ENCODE assay signal across 31 mouse cellular contexts in genomic region chr14:55475654-55476053, GRCm38 (mm10). TPM values are rescaled to one million over a fixed set of nuclear protein-coding genes. Genes with fewer than 3 reads are reported as not detected.
DNase-seq lines count a peak whose midpoint lies in the region; ATAC-seq and TF ChIP-seq lines count a peak whose summit lies in the region.
"Had no signal": no experiment of that assay in that cellular context is flagged by ENCODE, and none has a peak within 500 bp of the region (broad histone marks: within the 10 kb centered on the region; RNA-seq: fewer than 3 reads in every experiment).

No protein-coding gene starts in this region.

- peaks cover 0 to 12% of the 10 kb centered on the region in 2 experiments; a peak in 2 of 4 replicates for H3K36me3 ChIP-seq in MEL (ENCODE audit: control insufficient read depth in 1 of 2, insufficient read depth in 2 of 2, low read length in 2 of 2)
- H3K36me3 ChIP-seq in liver, embryonic 11.5 days (ENCODE audit: control insufficient read depth, insufficient read depth, low read length): no peaks in the 10 kb centered on the region
- H3K36me3 ChIP-seq in liver, embryonic 14.5 days (replicated peaks; ENCODE audit: control insufficient read depth, insufficient read depth, low read depth): no peaks in the 10 kb centered on the region
- no peaks in the 10 kb centered on the region for H3K36me3 ChIP-seq in forebrain, embryonic 11.5 days (ENCODE audit: control insufficient read depth, insufficient read depth, low read length)
- no peaks in the 10 kb centered on the region for H3K36me3 ChIP-seq in forebrain, embryonic 13.5 days (ENCODE audit: poor library complexity, severe bottlenecking)
- H3K36me3 ChIP-seq: embryonic facial prominence, embryonic 12.5 days; embryonic facial prominence, embryonic 15.5 days; forebrain, embryonic 12.5 days; hindbrain, embryonic 12.5 days; hindbrain, embryonic 15.5 days had no signal

- WGBS in liver, embryonic 11.5 days: 35% methylated on average over 2 of the region's 2 CpGs
- 25% methylated on average over 2 of the region's 2 CpGs for WGBS in liver, embryonic 14.5 days (ENCODE audit: insufficient replicate concordance)
- 74% methylated on average over 2 of the region's 2 CpGs for WGBS in forebrain, embryonic 11.5 days
- WGBS in forebrain, embryonic 13.5 days: 56% methylated on average over 2 of the region's 2 CpGs

- DNase-seq in MEL (ENCODE audit: low read depth, low spot score): peak; percentile 46
- no peak for DNase-seq in liver, embryonic 11.5 days (ENCODE audit: low spot score)
- DNase-seq in liver, embryonic 14.5 days (ENCODE audit: low read depth in 3 of 3, low spot score in 3 of 3): no peak
- DNase-seq in forebrain, embryonic 11.5 days (ENCODE audit: low spot score): no peak
- DNase-seq in left cerebral cortex, adult 2 months (ENCODE audit: extremely low spot score in 1 of 2, low spot score in 2 of 2): no peak
- DNase-seq: adrenal gland, adult 2 months; adrenal gland, postnatal 14 days; cerebellum, adult 11 months; cerebellum, adult 2 months; cerebellum, adult 9-11 months; cerebellum, postnatal 25 days; gastrocnemius, postnatal 10 days; gastrocnemius, postnatal 36 days; heart, adult 2 months had no signal

- ATAC-seq in liver, embryonic 11.5 days (replicated peaks; ENCODE audit: low FRiP score): peak; percentile 52; the same call in 1 of the 2 replicates
- 0 out of 2 replicates have a peak, but pooled peaks have one; percentile 12 for ATAC-seq in liver, embryonic 14.5 days (ENCODE audit: insufficient read depth)
- ATAC-seq in forebrain, embryonic 11.5 days (replicated peaks; ENCODE audit: low FRiP score): no peak
- no peak for ATAC-seq in forebrain, embryonic 13.5 days
- ATAC-seq: forebrain, embryonic 16.5 days had no signal

- H3K4me2 ChIP-seq in liver, embryonic 11.5 days: 0 out of 2 replicates have a peak overlapping the region, but pooled peaks have one; percentile 12
- peak overlapping the region; percentile 22; the same call in 1 of the 2 replicates for H3K4me2 ChIP-seq in liver, embryonic 14.5 days (ENCODE audit: low read depth)
- H3K4me2 ChIP-seq in forebrain, embryonic 11.5 days (ENCODE audit: low read depth, low read length, severe bottlenecking): no peak overlapping the region
- H3K4me2 ChIP-seq in forebrain, embryonic 13.5 days: no peak overlapping the region
- H3K4me2 ChIP-seq: embryonic facial prominence, embryonic 12.5 days; embryonic facial prominence, embryonic 15.5 days; forebrain, embryonic 12.5 days; heart, embryonic 11.5 days; hindbrain, embryonic 12.5 days; hindbrain, embryonic 15.5 days had no signal

- intact Hi-C loops in left cerebral cortex, adult 2 months (cut with DNase I): no loop called here

- TF ChIP-seq RAD21 in MEL (IDR thresholded peaks at IDR 0.05; ENCODE audit: low read depth, low read length): no peak

- H3K27me3 ChIP-seq in MEL (ENCODE audit: control insufficient read depth in 1 of 2, insufficient read depth in 2 of 2, low read length in 2 of 2): peaks cover 8 to 14% of the 10 kb centered on the region in 2 experiments
- no peaks in the 10 kb centered on the region for H3K27me3 ChIP-seq in liver, embryonic 11.5 days (replicated peaks; ENCODE audit: control insufficient read depth, insufficient read depth, low read length)
- H3K27me3 ChIP-seq in liver, embryonic 14.5 days (ENCODE audit: control insufficient read depth, insufficient read depth, low read length): no peaks in the 10 kb centered on the region
- H3K27me3 ChIP-seq in forebrain, embryonic 11.5 days (ENCODE audit: control insufficient read depth, insufficient read depth, low read length): no peaks in the 10 kb centered on the region
- H3K27me3 ChIP-seq in forebrain, embryonic 13.5 days: no peaks in the 10 kb centered on the region
- H3K27me3 ChIP-seq: embryonic facial prominence, embryonic 12.5 days; embryonic facial prominence, embryonic 15.5 days; forebrain, embryonic 12.5 days; hindbrain, embryonic 12.5 days; hindbrain, embryonic 15.5 days had no signal

- peaks cover 0 to 18% of the 10 kb centered on the region in 2 experiments; a peak in 3 of 4 replicates for H3K4me1 ChIP-seq in MEL (ENCODE audit: control insufficient read depth in 1 of 2, insufficient read depth in 2 of 2, low read length in 2 of 2)
- peaks cover 24% of the 10 kb centered on the region for H3K4me1 ChIP-seq in liver, embryonic 11.5 days (replicated peaks; ENCODE audit: control insufficient read depth, insufficient read depth, low read length)
- peaks cover 31 to 44% of the 10 kb centered on the region in 2 experiments for H3K4me1 ChIP-seq in liver, embryonic 14.5 days (replicated peaks; ENCODE audit: control insufficient read depth in 2 of 2, insufficient read depth in 2 of 2, low read length in 1 of 2)
- 0 out of 2 replicates have a peak, but pooled peaks cover 2% of the 10 kb centered on the region for H3K4me1 ChIP-seq in forebrain, embryonic 11.5 days (replicated peaks; ENCODE audit: control insufficient read depth, insufficient read depth, low read length)
- peaks cover 22% of the 10 kb centered on the region for H3K4me1 ChIP-seq in forebrain, embryonic 13.5 days

- no peaks in the 10 kb centered on the region for H3K9me3 ChIP-seq in MEL (replicated peaks; ENCODE audit: insufficient read depth, low read length)
- no peaks in the 10 kb centered on the region for H3K9me3 ChIP-seq in liver, embryonic 11.5 days (ENCODE audit: control insufficient read depth, low read length)
- H3K9me3 ChIP-seq in liver, embryonic 14.5 days (ENCODE audit: control insufficient read depth, low read length): no peaks in the 10 kb centered on the region
- no peaks in the 10 kb centered on the region for H3K9me3 ChIP-seq in forebrain, embryonic 11.5 days (ENCODE audit: control insufficient read depth, low read length)
- H3K9me3 ChIP-seq in forebrain, embryonic 13.5 days (replicated peaks): no peaks in the 10 kb centered on the region
- H3K9me3 ChIP-seq: embryonic facial prominence, embryonic 12.5 days; embryonic facial prominence, embryonic 15.5 days; forebrain, embryonic 12.5 days; hindbrain, embryonic 12.5 days; hindbrain, embryonic 15.5 days had no signal

- H3K9ac ChIP-seq in MEL (ENCODE audit: control insufficient read depth, low read depth, low read length, poor library complexity, severe bottlenecking): no peak overlapping the region
- H3K9ac ChIP-seq in liver, embryonic 11.5 days (ENCODE audit: low read depth, low read length): no peak overlapping the region
- H3K9ac ChIP-seq in liver, embryonic 14.5 days (replicated peaks): no peak overlapping the region; the same call in 1 of the 2 replicates
- no peak overlapping the region for H3K9ac ChIP-seq in forebrain, embryonic 11.5 days (ENCODE audit: low read length)
- no peak overlapping the region for H3K9ac ChIP-seq in forebrain, embryonic 13.5 days
- H3K9ac ChIP-seq: embryonic facial prominence, embryonic 12.5 days; embryonic facial prominence, embryonic 15.5 days; forebrain, embryonic 12.5 days; hindbrain, embryonic 12.5 days; hindbrain, embryonic 15.5 days had no signal

- H3K79me2 ChIP-seq in MEL (ENCODE audit: control insufficient read depth, insufficient read depth, low read length, poor library complexity): no peaks in the 10 kb centered on the region; the same call in 1 of the 2 replicates

- no peak overlapping the region for H3K4me3 ChIP-seq in MEL (ENCODE audit: control insufficient read depth in 1 of 2, insufficient read depth in 1 of 2, low read depth in 2 of 2, low read length in 2 of 2)
- no peak overlapping the region for H3K4me3 ChIP-seq in liver, embryonic 11.5 days (ENCODE audit: low read depth, low read length)
- no peak overlapping the region for H3K4me3 ChIP-seq in liver, embryonic 14.5 days (ENCODE audit: insufficient read depth in 1 of 2, low read depth in 2 of 2, low read length in 2 of 2)
- no peak overlapping the region for H3K4me3 ChIP-seq in forebrain, embryonic 11.5 days (ENCODE audit: low read depth, low read length)
- H3K4me3 ChIP-seq in left cerebral cortex, adult 2 months: no peak overlapping the region
- no peak overlapping the region for H3K4me3 ChIP-seq in forebrain, embryonic 13.5 days
- H3K4me3 ChIP-seq: embryonic facial prominence, embryonic 12.5 days; embryonic facial prominence, embryonic 15.5 days; forebrain, embryonic 12.5 days; heart, adult 2 months; hindbrain, embryonic 12.5 days; hindbrain, embryonic 15.5 days had no signal

- no peak overlapping the region for H3K27ac ChIP-seq in MEL (ENCODE audit: control insufficient read depth, low read depth, low read length)
- H3K27ac ChIP-seq in liver, embryonic 11.5 days (ENCODE audit: low read depth, low read length): no peak overlapping the region
- H3K27ac ChIP-seq in liver, embryonic 14.5 days: no peak overlapping the region
- no peak overlapping the region for H3K27ac ChIP-seq in forebrain, embryonic 11.5 days (ENCODE audit: low read depth, low read length)
- no peak overlapping the region for H3K27ac ChIP-seq in left cerebral cortex, adult 2 months
- H3K27ac ChIP-seq in forebrain, embryonic 13.5 days: no peak overlapping the region
- H3K27ac ChIP-seq: embryonic facial prominence, embryonic 12.5 days; embryonic facial prominence, embryonic 15.5 days; forebrain, embryonic 12.5 days; heart, adult 2 months; hindbrain, embryonic 12.5 days; hindbrain, embryonic 15.5 days had no signal

- no peak for TF ChIP-seq POLR2A in MEL (IDR thresholded peaks at IDR 0.05; ENCODE audit: control insufficient read depth in 1 of 2, insufficient read depth in 1 of 2, low read depth in 1 of 2, low read length in 2 of 2, poor library complexity in 1 of 2)

- TF ChIP-seq CTCF in MEL (IDR thresholded peaks at IDR 0.05 in 2 of 3, conservative IDR thresholded peaks at IDR 0.05 in 1 of 3; ENCODE audit: control insufficient read depth in 1 of 3, insufficient read depth in 1 of 3, low read depth in 2 of 3, low read length in 3 of 3, poor library complexity in 1 of 3, severe bottlenecking in 1 of 3): no peak
- no peak for TF ChIP-seq CTCF in liver, embryonic 14.5 days (IDR thresholded peaks at IDR 0.05; ENCODE audit: low read depth)
- no peak for TF ChIP-seq CTCF in left cerebral cortex, adult 2 months (IDR thresholded peaks at IDR 0.05)

- no peak for TF ChIP-seq EP300 in MEL (IDR thresholded peaks at IDR 0.05; ENCODE audit: low read depth in 1 of 2, low read length in 2 of 2)
- TF ChIP-seq EP300 in liver, embryonic 14.5 days (IDR thresholded peaks at IDR 0.05; ENCODE audit: low read depth): no peak

RNA-seq across cellular contexts. Expression of gene Dhrs4, which starts 2.9 kb away (rescaled TPM):
- total RNA-seq in MEL (2012; rRNA removed): 19.9 and 22.7 TPM in 2 replicates
- 10 to 100 TPM in 1 of 2 experiments, not detected in 1; 34.2 TPM for polyA plus RNA-seq in MEL (2012; ENCODE audit: insufficient read depth in 1 of 2, insufficient read length in 2 of 2, low read depth in 1 of 2, low replicate concordance in 2 of 2, missing spikeins in 1 of 2)
- polyA plus RNA-seq in liver, embryonic 11.5 days (2014; fragmentation: Nextera tagmentation; extraction: Ambion mirVana): 58.7 and 59.4 TPM in 2 replicates
- 40.3 and 44.1 TPM in 2 replicates for polyA plus RNA-seq in liver, embryonic 14.5 days (2012; rRNA removed)
- 40.4 and 42.2 TPM in 2 replicates for polyA plus RNA-seq in liver, embryonic 14.5 days (2014; fragmentation: Nextera tagmentation; extraction: Ambion mirVana)
- polyA plus RNA-seq in forebrain, embryonic 11.5 days (2014; fragmentation: Nextera tagmentation; extraction: Ambion mirVana): 30.2 and 36.5 TPM in 2 replicates
- total RNA-seq in left cerebral cortex, adult 2 months (2021): 10 to 100 TPM; 16.8 to 20.4 TPM
- 65.5 and 70.4 TPM in 2 replicates for polyA plus RNA-seq in forebrain, embryonic 13.5 days (2015; fragmentation: Nextera tagmentation; extraction: Ambion mirVana)

RNA-seq across cellular contexts. Expression of gene Carmil3, which starts 14.8 kb away (rescaled TPM):
- total RNA-seq in MEL (2012; rRNA removed): 0.23 and 0.27 TPM in 2 replicates
- 1 to 10 TPM in 1 of 2 experiments, not detected in 1; 2.6 TPM for polyA plus RNA-seq in MEL (2012; ENCODE audit: insufficient read depth in 1 of 2, insufficient read length in 2 of 2, low read depth in 1 of 2, low replicate concordance in 2 of 2, missing spikeins in 1 of 2)
- 2.7 and 3.0 TPM in 2 replicates for polyA plus RNA-seq in liver, embryonic 11.5 days (2014; fragmentation: Nextera tagmentation; extraction: Ambion mirVana)
- polyA plus RNA-seq in liver, embryonic 14.5 days (2012; rRNA removed): 2.6 TPM in 2 replicates
- 0.32 and 0.45 TPM in 2 replicates for polyA plus RNA-seq in liver, embryonic 14.5 days (2014; fragmentation: Nextera tagmentation; extraction: Ambion mirVana)
- polyA plus RNA-seq in forebrain, embryonic 11.5 days (2014; fragmentation: Nextera tagmentation; extraction: Ambion mirVana): 13.3 and 14.6 TPM in 2 replicates
- 10 to 100 TPM; 48.6 to 55.8 TPM for total RNA-seq in left cerebral cortex, adult 2 months (2021)
- polyA plus RNA-seq in forebrain, embryonic 13.5 days (2015; fragmentation: Nextera tagmentation; extraction: Ambion mirVana): 21.7 and 23.3 TPM in 2 replicates
- total RNA-seq: granulocyte monocyte progenitor cell, adult 5-6 weeks had no signal

RNA-seq across cellular contexts. Expression of gene Cpne6, which starts 34.6 kb away (rescaled TPM):
- not detected in 2 replicates for total RNA-seq in MEL (2012; rRNA removed)
- not detected for polyA plus RNA-seq in MEL (2012; ENCODE audit: insufficient read depth in 1 of 2, insufficient read length in 2 of 2, low read depth in 1 of 2, low replicate concordance in 2 of 2, missing spikeins in 1 of 2)
- 0.16 and 0.49 TPM in 2 replicates for polyA plus RNA-seq in liver, embryonic 11.5 days (2014; fragmentation: Nextera tagmentation; extraction: Ambion mirVana)
- 0.05 and 0.06 TPM in 2 replicates for polyA plus RNA-seq in liver, embryonic 14.5 days (2012; rRNA removed)
- not detected in 2 replicates for polyA plus RNA-seq in liver, embryonic 14.5 days (2014; fragmentation: Nextera tagmentation; extraction: Ambion mirVana)
- 0.21 and 0.28 TPM in 2 replicates for polyA plus RNA-seq in forebrain, embryonic 11.5 days (2014; fragmentation: Nextera tagmentation; extraction: Ambion mirVana)
- 100 to 1,000 TPM; 209 to 225 TPM for total RNA-seq in left cerebral cortex, adult 2 months (2021)
- 1.5 and 2.0 TPM in 2 replicates for polyA plus RNA-seq in forebrain, embryonic 13.5 days (2015; fragmentation: Nextera tagmentation; extraction: Ambion mirVana)
- total RNA-seq: adrenal gland, adult 2 months; adrenal gland, postnatal 14 days; common myeloid progenitor, adult 5-6 weeks; ES-E14; gastrocnemius, adult 18-20 months; gastrocnemius, postnatal 36 days; granulocyte monocyte progenitor cell, adult 5-6 weeks; heart, adult 2 months; heart, postnatal 25 days; hematopoietic stem cell, adult 5-6 weeks had no signal

RNA-seq across cellular contexts. Expression of gene Nrl, which starts 49.1 kb away (rescaled TPM):
- total RNA-seq in MEL (2012; rRNA removed): not detected in 2 replicates
- not detected for polyA plus RNA-seq in MEL (2012; ENCODE audit: insufficient read depth in 1 of 2, insufficient read length in 2 of 2, low read depth in 1 of 2, low replicate concordance in 2 of 2, missing spikeins in 1 of 2)
- not detected in 2 replicates for polyA plus RNA-seq in liver, embryonic 11.5 days (2014; fragmentation: Nextera tagmentation; extraction: Ambion mirVana)
- polyA plus RNA-seq in liver, embryonic 14.5 days (2012; rRNA removed): not detected in 2 replicates
- not detected in 2 replicates for polyA plus RNA-seq in liver, embryonic 14.5 days (2014; fragmentation: Nextera tagmentation; extraction: Ambion mirVana)
- polyA plus RNA-seq in forebrain, embryonic 11.5 days (2014; fragmentation: Nextera tagmentation; extraction: Ambion mirVana): not detected in 2 replicates
- total RNA-seq in left cerebral cortex, adult 2 months (2021): under 1 TPM; 0.29 to 0.84 TPM
- not detected in 2 replicates for polyA plus RNA-seq in forebrain, embryonic 13.5 days (2015; fragmentation: Nextera tagmentation; extraction: Ambion mirVana)
- total RNA-seq: adrenal gland, adult 2 months; adrenal gland, postnatal 14 days; adrenal gland, postnatal 4 days; common myeloid progenitor, adult 5-6 weeks; ES-E14; gastrocnemius, adult 18-20 months; gastrocnemius, postnatal 10 days; gastrocnemius, postnatal 36 days; granulocyte monocyte progenitor cell, adult 5-6 weeks; heart, adult 2 months; hematopoietic stem cell, adult 5-6 weeks had no signal
- polyA plus RNA-seq: adrenal gland, adult 2 months; embryonic facial prominence, embryonic 12.5 days; embryonic facial prominence, embryonic 15.5 days; forebrain, embryonic 12.5 days; forebrain, embryonic 16.5 days; heart, adult 2 months; heart, embryonic 11.5 days; heart, embryonic 14.5 days; heart, postnatal 0 days; hindbrain, embryonic 12.5 days had no signal

Comparison
In these comparisons a context has a peak if more than half of its experiments do, and no peak if none do; other contexts are left out.
1. ATAC-seq: peak in liver, embryonic 11.5 days (single experiment) and liver, embryonic 14.5 days (single experiment); none in forebrain, embryonic 11.5 days (single experiment) and forebrain, embryonic 13.5 days (single experiment).
2. H3K4me2 ChIP-seq: peak in liver, embryonic 11.5 days (single experiment) and liver, embryonic 14.5 days (single experiment); none in forebrain, embryonic 11.5 days (single experiment) and forebrain, embryonic 13.5 days (single experiment).